Mouse (Mus musculus): Measurements from ENCODE around the gene Gm49721. TPM values are rescaled to one million over a fixed set of nuclear protein-coding genes. Genes with fewer than 3 reads are reported as not detected.
"Not testable (repeated sequence)": the region's sequence is repeated elsewhere in the genome, so short reads cannot be mapped to it uniquely, and the experiment has no call there.

Gene Gm49721
- polyA plus RNA-seq, 1 experiment from 2014 or later: 0.75 TPM

DNA sequence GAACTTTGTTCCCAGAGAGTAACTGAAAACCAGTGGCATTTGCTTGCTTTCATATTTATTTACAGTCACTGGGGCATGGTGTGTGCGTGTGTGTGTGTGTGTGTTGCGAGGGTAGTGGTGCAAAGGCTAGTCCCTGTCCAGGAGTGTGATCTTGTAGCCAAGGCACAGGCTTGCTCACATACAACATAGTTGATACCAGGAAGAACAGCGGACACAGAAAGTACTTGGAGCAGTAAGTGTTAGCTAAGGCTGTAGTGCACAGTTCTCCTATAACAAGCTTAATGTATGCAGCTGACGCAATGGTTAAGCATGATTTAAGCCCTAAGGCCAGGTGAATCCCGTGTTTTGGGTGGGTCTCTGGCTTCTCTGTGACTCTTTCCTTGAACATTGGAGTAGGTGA lies 676 bp downstream of the Gm49721 start:
- Histone ChIP-seq H3K4me2 (replicated peaks; ENCODE audit: low read depth, low read length) (peak overlapping the region; percentile 51), H3K9ac (replicated peaks; ENCODE audit: low read length) (peak overlapping the region; percentile 72), H3K4me3 (ENCODE audit: low read length) (peak overlapping the region; percentile 55)
- not testable (repeated sequence) for H3K27ac ChIP-seq (ENCODE audit: low read length); H3K4me1 ChIP-seq (ENCODE audit: insufficient read depth, low read length); H3K9me3 ChIP-seq (ENCODE audit: low read length); H3K27me3 ChIP-seq (ENCODE audit: insufficient read depth, low read length); H3K36me3 ChIP-seq (ENCODE audit: insufficient read depth, low read length)
- ATAC-seq (ENCODE audit: low FRiP score, low TSS enrichment): peak; percentile 13; the same call in 1 of the 2 replicates
- 11% methylated on average over 4 of the region's 5 CpGs for WGBS

DNA sequence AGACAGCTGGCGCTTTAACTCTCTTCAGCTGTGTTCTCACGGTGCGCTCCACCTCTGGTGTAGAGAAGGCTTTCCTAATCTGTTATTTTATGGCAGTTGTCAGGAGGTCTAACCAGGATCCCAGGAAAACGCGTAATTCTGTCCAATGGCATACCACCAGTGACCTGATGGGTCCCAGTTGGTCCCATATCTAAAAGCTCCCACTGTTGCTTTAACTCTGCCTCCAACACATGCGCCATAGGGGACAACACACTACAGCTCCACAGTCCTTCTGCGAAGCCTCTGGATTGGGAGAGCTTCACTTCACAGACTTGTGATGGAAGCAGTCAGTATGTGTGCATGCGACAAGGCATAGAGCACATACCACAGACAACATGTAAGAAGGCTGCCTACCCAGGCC lies 1.4 kb downstream of the Gm49721 start:
- 80% methylated on average over 5 of the region's 8 CpGs for WGBS
- H3K27me3 ChIP-seq (ENCODE audit: insufficient read depth, low read length); H3K9me3 ChIP-seq (ENCODE audit: low read length); H3K36me3 ChIP-seq (ENCODE audit: insufficient read depth, low read length); H3K9ac ChIP-seq (replicated peaks; ENCODE audit: low read length); H3K4me3 ChIP-seq (ENCODE audit: low read length); H3K4me1 ChIP-seq (ENCODE audit: insufficient read depth, low read length); H3K27ac ChIP-seq (ENCODE audit: low read length); ATAC-seq (ENCODE audit: low FRiP score, low TSS enrichment): not testable (repeated sequence)
- peak overlapping the region; percentile 51; the same call in 1 of the 2 replicates for H3K4me2 ChIP-seq (replicated peaks; ENCODE audit: low read depth, low read length)

DNA sequence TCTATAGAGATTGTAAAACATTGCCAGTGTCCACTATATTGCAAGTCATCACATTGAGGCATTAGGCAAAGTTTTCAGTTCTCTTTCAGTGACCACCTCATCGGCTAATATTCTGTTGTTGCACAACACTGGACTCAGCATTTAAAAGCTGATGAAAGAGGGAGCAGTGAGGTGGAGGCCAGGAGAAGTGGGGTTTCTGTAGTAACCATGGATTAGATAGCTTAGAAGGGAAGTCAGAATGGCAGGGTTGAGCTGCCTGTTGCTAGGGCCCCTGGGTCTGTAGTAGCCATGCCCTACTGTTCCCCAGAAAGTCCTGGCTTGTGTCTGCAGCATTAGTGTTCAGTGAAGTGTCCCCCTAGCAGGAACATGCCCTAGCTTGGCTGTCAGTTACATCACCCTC lies 7.4 kb downstream of the Gm49721 start:
- H3K9me3 ChIP-seq (ENCODE audit: low read length); H3K9ac ChIP-seq (replicated peaks; ENCODE audit: low read length); H3K36me3 ChIP-seq (ENCODE audit: insufficient read depth, low read length); H3K4me1 ChIP-seq (ENCODE audit: insufficient read depth, low read length); H3K4me3 ChIP-seq (ENCODE audit: low read length); H3K4me2 ChIP-seq (replicated peaks; ENCODE audit: low read depth, low read length); H3K27me3 ChIP-seq (ENCODE audit: insufficient read depth, low read length); ATAC-seq (ENCODE audit: low FRiP score, low TSS enrichment); H3K27ac ChIP-seq (ENCODE audit: low read length): not testable (repeated sequence)
- 89% methylated on average over 1 of the region's 1 CpGs for WGBS

DNA sequence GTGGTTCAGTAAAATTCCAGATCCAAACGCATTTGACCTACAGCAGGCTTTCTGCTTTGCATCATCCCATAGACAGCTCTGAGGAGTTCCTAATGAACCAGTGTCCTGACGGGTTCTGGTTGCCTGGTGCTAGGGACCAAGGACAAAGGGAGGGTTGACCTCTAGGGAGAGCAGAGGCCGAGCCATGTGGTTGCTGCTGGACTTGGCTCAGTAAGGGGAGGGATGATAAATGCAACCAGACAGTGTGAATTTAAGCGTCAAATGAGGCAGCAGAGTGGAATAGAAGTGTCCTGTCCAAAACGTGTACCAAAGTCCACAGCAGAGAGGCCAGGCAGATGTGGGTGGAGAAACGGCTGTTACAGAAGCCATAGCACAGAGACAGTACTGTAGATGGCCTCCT lies 16.8 kb downstream of the Gm49721 start:
- not testable (repeated sequence) for H3K27ac ChIP-seq (ENCODE audit: low read length); H3K4me3 ChIP-seq (ENCODE audit: low read length); H3K27me3 ChIP-seq (ENCODE audit: insufficient read depth, low read length); H3K9ac ChIP-seq (replicated peaks; ENCODE audit: low read length); H3K4me1 ChIP-seq (ENCODE audit: insufficient read depth, low read length); H3K36me3 ChIP-seq (ENCODE audit: insufficient read depth, low read length); H3K4me2 ChIP-seq (replicated peaks; ENCODE audit: low read depth, low read length); H3K9me3 ChIP-seq (ENCODE audit: low read length); ATAC-seq (ENCODE audit: low FRiP score, low TSS enrichment)
- no CpG with 5 or more reads among the region's 6 CpGs for WGBS

DNA sequence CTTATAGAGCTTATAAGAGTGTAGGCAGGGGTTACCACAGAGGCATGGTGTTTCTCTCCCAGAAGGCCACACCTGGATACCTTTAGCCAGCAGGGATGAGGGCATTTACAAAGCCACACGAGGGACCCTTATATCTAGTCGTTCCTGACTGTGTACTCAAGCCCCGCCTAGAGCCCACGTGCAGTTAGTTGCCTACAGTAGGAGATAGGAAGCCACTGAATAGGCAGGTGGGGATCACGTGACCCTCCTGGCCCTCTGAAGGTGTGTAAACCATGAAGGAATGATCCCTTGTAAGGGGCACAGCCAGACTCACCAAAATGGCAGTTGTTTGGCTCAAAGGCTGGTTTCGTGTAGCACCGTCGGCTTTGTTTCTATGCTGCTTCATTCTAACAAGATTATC lies 18.1 kb downstream of the Gm49721 start:
- H3K36me3 ChIP-seq (ENCODE audit: insufficient read depth, low read length): not testable (repeated sequence)

DNA sequence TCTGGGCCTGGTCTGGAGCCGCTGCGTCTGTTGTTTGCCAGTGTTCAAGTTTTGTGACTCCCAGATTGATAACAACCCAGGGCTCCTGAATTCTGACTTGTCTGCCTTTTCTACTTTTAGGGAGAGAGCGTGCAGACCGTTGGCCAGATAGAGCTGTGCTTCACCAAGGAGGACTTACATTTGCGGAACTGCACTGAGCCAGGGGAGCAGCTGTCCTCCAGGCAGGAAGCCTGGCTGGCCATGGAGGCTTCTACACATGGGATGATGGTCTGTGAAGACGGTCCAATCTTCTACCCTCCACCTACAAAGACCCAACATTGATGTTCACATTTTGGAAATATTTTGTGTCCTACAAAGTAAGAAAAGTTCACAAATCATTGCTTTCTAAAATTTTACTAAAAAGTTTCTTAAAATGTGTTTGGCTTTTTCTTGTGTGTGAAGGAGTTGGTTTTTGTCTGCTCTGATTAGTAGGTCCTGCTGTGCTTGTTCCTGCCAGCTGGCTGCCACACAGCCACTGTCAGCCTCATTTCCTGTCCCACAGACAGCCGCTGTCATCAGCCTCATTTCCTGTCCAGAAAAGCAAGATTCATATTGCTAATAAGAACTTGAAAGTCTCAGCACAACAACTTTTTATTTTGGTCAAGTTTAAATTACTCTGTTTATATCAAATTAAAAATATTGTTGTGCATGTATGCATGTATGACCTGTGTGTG lies 19.2 kb downstream of the Gm49721 start:
- not testable (repeated sequence) for ATAC-seq (ENCODE audit: low FRiP score, low TSS enrichment); H3K27ac ChIP-seq (ENCODE audit: low read length); H3K27me3 ChIP-seq (ENCODE audit: insufficient read depth, low read length); H3K36me3 ChIP-seq (ENCODE audit: insufficient read depth, low read length); H3K4me2 ChIP-seq (replicated peaks; ENCODE audit: low read depth, low read length); H3K9ac ChIP-seq (replicated peaks; ENCODE audit: low read length); H3K4me3 ChIP-seq (ENCODE audit: low read length); H3K4me1 ChIP-seq (ENCODE audit: insufficient read depth, low read length); H3K9me3 ChIP-seq (ENCODE audit: low read length)
- WGBS: 83% methylated on average over 1 of the region's 7 CpGs

More for the DNA sequence above, 18.1 kb downstream of the Gm49721 start:
- not testable (repeated sequence) for H3K4me2 ChIP-seq (replicated peaks; ENCODE audit: low read depth, low read length); H3K27ac ChIP-seq (ENCODE audit: low read length); H3K4me1 ChIP-seq (ENCODE audit: insufficient read depth, low read length); ATAC-seq (ENCODE audit: low FRiP score, low TSS enrichment); H3K9ac ChIP-seq (replicated peaks; ENCODE audit: low read length); H3K9me3 ChIP-seq (ENCODE audit: low read length); H3K4me3 ChIP-seq (ENCODE audit: low read length); H3K27me3 ChIP-seq (ENCODE audit: insufficient read depth, low read length)
- 84% methylated on average over 8 of the region's 8 CpGs for WGBS

DNA sequence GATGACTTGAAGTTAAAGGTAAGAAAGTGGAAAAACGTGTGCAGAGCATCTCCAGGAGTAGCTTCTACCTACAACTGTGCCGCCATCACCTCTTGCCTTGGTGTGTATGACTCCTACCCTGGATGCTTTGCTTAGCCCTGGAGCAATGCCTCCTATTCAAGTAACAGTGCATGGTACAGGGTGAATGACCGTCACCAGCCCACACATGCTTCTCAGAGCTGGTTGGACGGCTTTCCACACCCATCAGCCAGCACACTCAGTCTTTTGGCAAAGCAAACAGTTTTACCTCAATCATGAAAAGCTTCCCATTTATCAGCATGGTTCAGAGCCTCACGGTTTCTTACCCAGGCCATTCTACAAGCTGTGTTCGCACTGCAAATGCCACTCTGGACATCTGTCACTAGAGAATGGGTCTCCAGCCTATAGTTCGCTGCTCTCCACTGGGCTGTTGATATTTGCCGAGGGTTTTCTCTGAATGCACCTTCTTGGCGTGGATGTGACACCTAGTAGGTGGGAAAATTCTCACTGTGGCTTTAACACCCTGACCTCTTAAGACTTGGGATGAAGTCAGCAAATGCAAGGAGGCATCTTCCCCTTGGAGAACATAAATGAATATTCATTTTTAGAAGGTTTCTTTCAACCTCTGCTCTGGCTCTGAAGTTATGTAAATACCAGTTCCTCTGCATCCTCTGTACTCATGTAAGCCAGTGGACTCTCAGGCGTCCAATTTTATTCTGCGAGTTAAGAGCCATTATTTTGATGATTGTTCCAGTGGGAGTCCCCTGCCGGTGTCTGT lies 23.3 kb downstream of the Gm49721 start:
- H3K36me3 ChIP-seq (ENCODE audit: insufficient read depth, low read length); H3K4me2 ChIP-seq (replicated peaks; ENCODE audit: low read depth, low read length); H3K27ac ChIP-seq (ENCODE audit: low read length); H3K9me3 ChIP-seq (ENCODE audit: low read length); ATAC-seq (ENCODE audit: low FRiP score, low TSS enrichment); H3K9ac ChIP-seq (replicated peaks; ENCODE audit: low read length); H3K4me1 ChIP-seq (ENCODE audit: insufficient read depth, low read length); H3K27me3 ChIP-seq (ENCODE audit: insufficient read depth, low read length); H3K4me3 ChIP-seq (ENCODE audit: low read length): not testable (repeated sequence)
- 62% methylated on average over 7 of the region's 12 CpGs for WGBS

DNA sequence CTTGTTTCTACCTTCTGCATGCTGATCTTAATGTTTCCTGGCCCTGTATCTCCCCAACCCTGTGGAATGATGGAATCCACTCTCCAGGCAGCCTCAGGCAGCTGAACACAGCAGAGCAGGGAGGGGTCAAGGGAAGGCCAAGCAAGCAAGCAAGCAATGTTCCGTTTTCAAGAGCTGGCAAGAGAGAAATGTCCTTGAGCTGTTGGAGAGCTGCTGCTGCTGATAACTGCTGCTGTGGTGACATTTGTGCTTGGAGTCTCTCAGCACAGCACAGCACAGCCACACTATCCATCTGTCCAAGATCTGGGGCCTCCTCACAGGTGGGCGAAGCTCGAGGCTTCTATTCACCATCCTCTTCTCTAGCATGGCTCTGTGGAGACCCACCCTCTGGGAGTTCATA lies 24.7 kb downstream of the Gm49721 start:
- H3K9me3 ChIP-seq (ENCODE audit: low read length); ATAC-seq (ENCODE audit: low FRiP score, low TSS enrichment); H3K4me1 ChIP-seq (ENCODE audit: insufficient read depth, low read length); H3K4me3 ChIP-seq (ENCODE audit: low read length); H3K36me3 ChIP-seq (ENCODE audit: insufficient read depth, low read length); H3K4me2 ChIP-seq (replicated peaks; ENCODE audit: low read depth, low read length); H3K27ac ChIP-seq (ENCODE audit: low read length); H3K9ac ChIP-seq (replicated peaks; ENCODE audit: low read length); H3K27me3 ChIP-seq (ENCODE audit: insufficient read depth, low read length): not testable (repeated sequence)
- no CpG with 5 or more reads among the region's 3 CpGs for WGBS

DNA sequence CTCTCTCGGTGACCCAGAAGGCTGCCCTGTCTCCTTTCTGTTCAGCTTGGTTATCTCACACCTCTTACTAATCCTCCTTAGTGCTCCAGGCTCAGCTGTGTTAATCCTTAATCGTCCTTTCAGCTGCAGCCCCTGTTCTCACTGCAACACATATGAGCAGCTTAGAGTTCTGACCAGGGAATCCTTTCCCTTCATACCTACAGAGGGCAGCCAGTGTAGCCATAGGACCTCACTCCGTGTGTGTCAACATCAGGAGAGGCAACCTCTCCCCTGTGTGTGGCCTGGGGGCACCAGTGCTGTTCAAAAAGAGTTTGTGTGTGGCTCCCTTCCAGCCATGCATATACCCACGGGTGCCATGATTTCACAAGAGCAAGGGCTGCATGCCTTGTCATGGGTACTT lies 26.9 kb downstream of the Gm49721 start:
- ATAC-seq (ENCODE audit: low FRiP score, low TSS enrichment); H3K36me3 ChIP-seq (ENCODE audit: insufficient read depth, low read length); H3K4me3 ChIP-seq (ENCODE audit: low read length); H3K4me2 ChIP-seq (replicated peaks; ENCODE audit: low read depth, low read length); H3K9ac ChIP-seq (replicated peaks; ENCODE audit: low read length); H3K27ac ChIP-seq (ENCODE audit: low read length); H3K27me3 ChIP-seq (ENCODE audit: insufficient read depth, low read length); H3K4me1 ChIP-seq (ENCODE audit: insufficient read depth, low read length); H3K9me3 ChIP-seq (ENCODE audit: low read length): not testable (repeated sequence)
- WGBS: 36% methylated on average over 3 of the region's 4 CpGs

DNA sequence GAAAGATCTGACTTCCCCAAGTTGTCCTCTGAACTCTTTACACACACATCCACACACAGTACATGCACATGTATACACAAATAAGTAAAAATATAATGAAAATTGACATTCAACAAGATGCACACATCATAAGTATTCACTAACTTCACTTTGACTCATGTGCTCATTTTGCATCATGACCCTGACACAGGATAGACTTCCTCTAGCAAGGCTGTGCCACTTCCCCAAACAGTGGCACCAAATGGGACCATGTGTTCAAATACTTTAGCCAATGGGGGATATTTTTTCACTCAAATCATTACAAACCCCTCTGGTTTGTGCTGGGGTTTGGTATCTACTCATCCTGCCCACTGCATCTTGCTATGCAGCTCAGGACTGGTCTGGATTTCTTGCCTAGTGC lies 30.2 kb downstream of the Gm49721 start:
- H3K27ac ChIP-seq (ENCODE audit: low read length); H3K36me3 ChIP-seq (ENCODE audit: insufficient read depth, low read length); H3K9ac ChIP-seq (replicated peaks; ENCODE audit: low read length); H3K4me3 ChIP-seq (ENCODE audit: low read length); H3K27me3 ChIP-seq (ENCODE audit: insufficient read depth, low read length); ATAC-seq (ENCODE audit: low FRiP score, low TSS enrichment); H3K4me2 ChIP-seq (replicated peaks; ENCODE audit: low read depth, low read length); H3K4me1 ChIP-seq (ENCODE audit: insufficient read depth, low read length); H3K9me3 ChIP-seq (ENCODE audit: low read length): not testable (repeated sequence)
